Mouse (Mus musculus): ENCODE data around the gene Olfr1463.

Gene Olfr1463

DNA sequence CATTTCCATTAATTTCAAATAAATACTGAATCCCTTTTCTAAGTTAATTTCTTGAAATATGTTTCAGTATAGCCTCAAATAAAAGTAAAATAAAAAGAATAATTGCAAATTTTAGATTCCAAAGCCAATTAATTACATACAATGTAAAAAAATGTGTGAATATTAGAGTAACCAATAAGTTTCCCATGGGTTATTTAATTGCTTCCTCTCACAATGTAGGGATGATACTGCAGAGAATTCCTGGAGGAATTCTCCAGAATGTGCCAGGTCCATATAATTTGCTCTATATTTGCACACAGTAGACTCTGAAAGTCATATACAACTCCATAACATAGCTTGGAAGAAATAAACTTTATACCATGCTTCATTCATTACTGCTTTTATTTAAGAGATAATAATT, at the start of gene Olfr1463:
Gene Olfr1463 (plus strand): TSS at position 301 of the 400 bp plus-strand sequence.
- no peak for DNase-seq

DNA sequence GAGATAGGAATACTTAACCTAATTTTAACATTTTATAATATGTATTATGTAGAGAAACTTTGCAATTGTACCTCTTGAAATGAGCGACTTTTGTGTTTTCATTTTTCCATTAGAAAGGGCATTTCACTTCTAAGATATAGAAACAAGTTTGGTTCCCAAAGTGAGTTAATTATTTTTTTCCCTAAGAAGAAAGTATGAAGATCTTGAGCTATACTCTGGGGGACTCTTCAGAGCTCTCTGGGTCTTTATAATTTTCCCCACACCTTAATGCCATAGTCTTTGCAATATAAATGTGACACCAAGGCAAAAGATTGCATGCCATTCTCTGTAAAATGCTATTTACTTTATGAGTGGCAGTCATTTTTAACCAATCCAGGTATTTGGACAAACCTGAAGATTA, 45.7 kb upstream of the Olfr1463 start, which contains the start of gene Olfr1462:
Gene Olfr1462 (plus strand): TSS at position 301 of the 400 bp plus-strand sequence.
- no peak for DNase-seq

DNA sequence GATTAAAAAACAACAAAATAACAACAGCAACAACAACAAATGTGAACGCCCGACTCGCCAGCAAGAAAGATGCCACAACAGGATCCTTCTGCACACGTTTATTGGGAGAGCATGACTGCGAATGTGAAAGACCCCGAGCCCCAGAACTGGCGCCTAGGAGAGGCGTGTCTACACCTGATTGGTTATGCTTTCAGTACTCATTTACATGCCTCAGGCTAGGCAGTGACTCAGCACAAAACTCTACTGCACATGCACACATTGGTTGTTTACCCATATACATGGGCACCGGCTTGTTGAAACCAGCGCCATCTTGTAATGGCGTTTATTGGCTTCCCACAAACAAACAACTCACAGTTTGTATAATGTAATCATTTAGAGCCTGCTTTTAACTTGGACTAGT, 9.5 kb upstream of the Olfr1463 start:
- no peak for DNase-seq
